Mouse (Mus musculus) lung, adult 2 months (tissue): ENCODE measurements around the gene Man2b1. TPM values are rescaled to one million over a fixed set of nuclear protein-coding genes. Genes with fewer than 3 reads are reported as not detected.
"Not testable (repeated sequence)": the region's sequence is repeated elsewhere in the genome, so short reads cannot be mapped to it uniquely, and the experiment has no call there.

Source experiments
- DNase-seq: peaks from one replicate; pipeline ENCODE4 v3.0.0; 2022
- H3K4me1 ChIP-seq: fragments of 200-500 bp; 2 replicates; pipeline ENCODE4 v1.6.1; 2011; ENCODE audit warnings: low read length; ENCODE audit not compliant: control insufficient read depth, insufficient read depth
- H3K4me3 ChIP-seq: fragments of 200-500 bp; replicated peaks from 2 replicates; pipeline ENCODE3; 2011; ENCODE audit warnings: low read depth, mild to moderate bottlenecking, control low read depth, low read length; ENCODE audit errors: extremely low read depth
- CTCF ChIP-seq: fragments of 200-500 bp; IDR thresholded peaks from 2 replicates; pipeline ENCODE4 v1.5.1; 2011; ENCODE audit warnings: mild to moderate bottlenecking, low read length, control low read depth; ENCODE audit not compliant: insufficient read depth
- POLR2A ChIP-seq: fragments of 200-500 bp; IDR thresholded peaks from 2 replicates; pipeline ENCODE4 v1.6.1; 2011; ENCODE audit warnings: low read depth, mild to moderate bottlenecking, control low read depth, low read length, borderline replicate concordance; ENCODE audit errors: extremely low read depth
- WGBS: fragments of 180-500 bp; shearing (Covaris S2); methylation state at CpG from one replicate; pipeline ENCODE4 v1.1.7; 2018; 5-methylcytosine and 5-hydroxymethylcytosine counted together
- polyA plus RNA-seq: library from polyadenylated mRNA; depleted of rRNA; stranded (reverse); fragments of >200 nt; gene quantifications from 2 replicates; pipeline ENCODE4 v1.2.3, GENCODE M21; 2012; rRNA removed

Man2b1 gene
- polyA plus RNA-seq, 1 experiment, result 87.1 TPM

GRCm38 (mm10) chr8:85116984-85117383, 33.9 kb downstream of the Man2b1 start:
- no peaks in the 10 kb centered on the region for H3K4me1 ChIP-seq
- 70% methylated on average over 7 of the region's 7 CpGs for WGBS
- no peak for DNase-seq
- no peak for TF ChIP-seq CTCF
- H3K4me3 ChIP-seq, result no peak overlapping the region

GRCm38 (mm10) chr8:85119052-85119981, 36.2 kb downstream of the Man2b1 start:
- no peaks in the 10 kb centered on the region for H3K4me1 ChIP-seq
- TF ChIP-seq POLR2A, result peak; percentile 50; the same call in 1 of the 2 replicates
- TF ChIP-seq CTCF, result no peak
- DNase-seq, result peak; percentile 87
- peak overlapping the region; percentile 94 for H3K4me3 ChIP-seq
- WGBS, result 6% methylated on average over 37 of the region's 37 CpGs

- not testable (repeated sequence) for H3K4me3 ChIP-seq, H3K4me1 ChIP-seq, DNase-seq
- WGBS, result 76% methylated on average over 5 of the region's 5 CpGs
Observed at GRCm38 (mm10) chr8:85120251-85120650, 37.2 kb downstream of the Man2b1 start.

GRCm38 (mm10) chr8:85122995-85123394, 39.9 kb downstream of the Man2b1 start, which contains the start of gene Zfp791:
Gene Zfp791 (minus strand): TSS chr8:85123095.
- 63% methylated on average over 3 of the region's 3 CpGs for WGBS
- no peaks in the 10 kb centered on the region for H3K4me1 ChIP-seq
- H3K4me3 ChIP-seq, result no peak within 1 kb of the TSS
- DNase-seq, result no peak
- TF ChIP-seq POLR2A, result no peak
- no peak for TF ChIP-seq CTCF

GRCm38 (mm10) chr8:85123691-85124090, 40.6 kb downstream of the Man2b1 start:
- no peak overlapping the region for H3K4me3 ChIP-seq
- no peak for DNase-seq
- 85% methylated on average over 8 of the region's 8 CpGs for WGBS
- H3K4me1 ChIP-seq, result no peaks in the 10 kb centered on the region
- no peak for TF ChIP-seq POLR2A
- no peak for TF ChIP-seq CTCF

GRCm38 (mm10) chr8:85132335-85132734, 49.3 kb downstream of the Man2b1 start:
- WGBS, result 88% methylated on average over 1 of the region's 1 CpGs
- no peak for TF ChIP-seq POLR2A
- no peak for TF ChIP-seq CTCF
- no peaks in the 10 kb centered on the region for H3K4me1 ChIP-seq
- no peak overlapping the region for H3K4me3 ChIP-seq
- no peak for DNase-seq

GRCm38 (mm10) chr8:85135690-85136089, 52.6 kb downstream of the Man2b1 start:
- not testable (repeated sequence) for DNase-seq, H3K4me3 ChIP-seq, H3K4me1 ChIP-seq
- 82% methylated on average over 2 of the region's 2 CpGs for WGBS

- no peak for DNase-seq
- Histone ChIP-seq H3K4me3 (no peak overlapping the region), H3K4me1 (no peaks in the 10 kb centered on the region)
- WGBS, result 90% methylated on average over 4 of the region's 4 CpGs
- TF ChIP-seq POLR2A (no peak), CTCF (no peak)
Observed at GRCm38 (mm10) chr8:85142516-85142915, 59.4 kb downstream of the Man2b1 start.

Other genes with a start within 250 kb of the Man2b1 start
- gene Rad23a, start 242.6 kb upstream of the Man2b1 start, polyA plus RNA-seq, result 72.6 and 75.9 TPM in 2 replicates
- gene Calr, start 236.3 kb upstream of the Man2b1 start, polyA plus RNA-seq, result 152 and 189 TPM in 2 replicates
- 33.8 and 42.4 TPM in 2 replicates for gene Farsa, start 226.3 kb upstream of the Man2b1 start, polyA plus RNA-seq
- 1.5 and 1.8 TPM in 2 replicates for gene Syce2, start 211.2 kb upstream of the Man2b1 start, polyA plus RNA-seq
- 65.8 and 75.3 TPM in 2 replicates for gene Gcdh, start 189.3 kb upstream of the Man2b1 start, polyA plus RNA-seq
- 0.14 and 0.23 TPM in 2 replicates for gene Klf1, start 181.3 kb upstream of the Man2b1 start, polyA plus RNA-seq
- gene Dnase2a, start 174.7 kb upstream of the Man2b1 start, polyA plus RNA-seq, result 19.6 and 26.7 TPM in 2 replicates
- 0.34 and 0.41 TPM in 2 replicates for gene Mast1, start 145.9 kb upstream of the Man2b1 start, polyA plus RNA-seq
- gene Rtbdn, start 136.3 kb upstream of the Man2b1 start, polyA plus RNA-seq, result not detected in 2 replicates
- gene Gm49661, start 113.8 kb upstream of the Man2b1 start, polyA plus RNA-seq, result not detected in 2 replicates
- gene Prdx2, start 113.7 kb upstream of the Man2b1 start, polyA plus RNA-seq, result 93.2 and 117 TPM in 2 replicates
- gene Rnaseh2a, start 113.5 kb upstream of the Man2b1 start, polyA plus RNA-seq, result 27.4 and 30.4 TPM in 2 replicates
- gene Junb, start 104.6 kb upstream of the Man2b1 start, polyA plus RNA-seq, result 80.8 and 125 TPM in 2 replicates
- 9.5 and 10.5 TPM in 2 replicates for gene Hook2, start 92.7 kb upstream of the Man2b1 start, polyA plus RNA-seq
- gene Best2, start 68.7 kb upstream of the Man2b1 start, polyA plus RNA-seq, result 0.13 and 0.23 TPM in 2 replicates
- gene Asna1, start 58.0 kb upstream of the Man2b1 start, polyA plus RNA-seq, result 87.2 and 128 TPM in 2 replicates
- gene Trir, start 56.4 kb upstream of the Man2b1 start, polyA plus RNA-seq, result 96.9 and 99.1 TPM in 2 replicates
- 49.1 and 68.3 TPM in 2 replicates for gene Tnpo2, start 46.4 kb upstream of the Man2b1 start, polyA plus RNA-seq
- 42.5 and 44.7 TPM in 2 replicates for gene Fbxw9, start 23.2 kb upstream of the Man2b1 start, polyA plus RNA-seq
- not detected in 2 replicates for gene Gm5741, start 15.3 kb upstream of the Man2b1 start, polyA plus RNA-seq
- gene Dhps, start 11.5 kb upstream of the Man2b1 start, polyA plus RNA-seq, result 45.9 and 49.9 TPM in 2 replicates
- 97.1 and 120 TPM in 2 replicates for gene Wdr83os, start 2.5 kb upstream of the Man2b1 start, polyA plus RNA-seq
- gene Wdr83, start 2.0 kb upstream of the Man2b1 start, polyA plus RNA-seq, result 21.2 and 33.1 TPM in 2 replicates
- gene Zfp791, start 39.8 kb downstream of the Man2b1 start, polyA plus RNA-seq, result 0.37 and 0.66 TPM in 2 replicates
- gene Cks1brt, start 68.7 kb downstream of the Man2b1 start, polyA plus RNA-seq, result not detected in 2 replicates
- gene Olfr371, start 142.7 kb downstream of the Man2b1 start, polyA plus RNA-seq, result not detected in 2 replicates
- 10.1 and 11.9 TPM in 2 replicates for gene Orc6, start 216.4 kb downstream of the Man2b1 start, polyA plus RNA-seq
- 11.9 and 19.9 TPM in 2 replicates for gene Vps35, start 216.5 kb downstream of the Man2b1 start, polyA plus RNA-seq